Mouse (Mus musculus): ENCODE measurements around the gene Nr1h5. TPM values are rescaled to one million over a fixed set of nuclear protein-coding genes. Genes with fewer than 3 reads are reported as not detected.

Nr1h5 gene
- polyA plus RNA-seq, 1 experiment from 2014 or later = 2.0 TPM

DNA sequence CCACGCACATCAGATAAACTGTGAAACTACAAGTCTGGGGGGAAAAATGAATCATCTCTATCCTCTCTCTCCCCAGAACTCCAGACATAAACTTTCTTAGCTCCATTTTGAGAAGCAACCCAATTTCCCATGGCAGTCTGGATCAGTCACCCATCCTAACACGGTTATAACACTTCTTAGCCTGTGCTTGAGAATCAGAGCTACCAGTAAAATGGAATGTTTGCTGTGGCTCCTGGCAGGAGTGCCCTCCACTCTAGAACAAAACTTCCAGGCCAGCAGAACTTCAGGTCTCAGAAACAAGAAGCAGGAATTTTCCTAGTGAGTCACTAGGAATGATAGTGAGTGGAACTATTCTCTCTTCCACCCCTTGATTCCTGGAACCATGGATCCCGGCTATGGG is 6.6 kb upstream of the Nr1h5 start:
- Histone ChIP-seq H3K9me3 (replicated peaks) (no peaks in the 10 kb centered on the region), H3K4me1 (replicated peaks) (no peaks in the 10 kb centered on the region), H3K36me3 (replicated peaks) (no peaks in the 10 kb centered on the region), H3K9ac (no peak overlapping the region), H3K27me3 (no peaks in the 10 kb centered on the region), H3K4me3 (replicated peaks) (no peak overlapping the region), H3K4me2 (no peak overlapping the region), H3K27ac (replicated peaks) (no peak overlapping the region)
- 56% methylated on average over 3 of the region's 3 CpGs for WGBS (ENCODE audit: insufficient replicate concordance)
- no peak for ATAC-seq (ENCODE audit: insufficient read depth)

GRCm38 (mm10) chr3:102970067-102970466 is 6.1 kb upstream of the Nr1h5 start:
- no peak for ATAC-seq (ENCODE audit: insufficient read depth)
- H3K4me2 ChIP-seq = no peak overlapping the region
- no peaks in the 10 kb centered on the region for H3K27me3 ChIP-seq
- no peak overlapping the region for H3K4me3 ChIP-seq (replicated peaks)
- no peak overlapping the region for H3K27ac ChIP-seq (replicated peaks)
- no peaks in the 10 kb centered on the region for H3K36me3 ChIP-seq (replicated peaks)
- H3K4me1 ChIP-seq (replicated peaks) = no peaks in the 10 kb centered on the region
- H3K9ac ChIP-seq = no peak overlapping the region
- H3K9me3 ChIP-seq (replicated peaks) = no peaks in the 10 kb centered on the region
- 68% methylated on average over 9 of the region's 9 CpGs for WGBS (ENCODE audit: insufficient replicate concordance)

DNA sequence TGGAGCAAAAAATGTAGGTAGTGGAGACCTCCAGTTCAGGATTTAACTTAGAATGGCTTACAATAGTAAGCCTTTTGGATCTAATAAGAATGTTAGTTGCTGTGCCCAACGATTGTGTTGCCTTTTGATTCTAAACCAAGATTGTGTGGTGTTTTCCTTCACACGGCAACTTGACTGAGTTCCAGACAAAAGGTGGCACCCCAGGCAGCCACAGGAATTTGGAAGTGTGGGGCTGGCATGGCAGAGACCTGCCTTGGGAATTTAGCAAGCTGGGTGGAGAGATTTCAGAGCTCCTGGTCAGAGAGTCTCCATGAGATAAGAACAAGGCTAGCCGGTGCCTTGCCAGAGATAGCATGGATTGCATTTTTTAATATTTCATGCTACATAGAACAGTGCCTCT is 8.3 kb downstream of the Nr1h5 start:
- H3K9ac ChIP-seq = no peak overlapping the region
- no peak for ATAC-seq (ENCODE audit: insufficient read depth)

GRCm38 (mm10) chr3:102955143-102955542 is 8.8 kb downstream of the Nr1h5 start:
- Histone ChIP-seq H3K27me3 (no peaks in the 10 kb centered on the region), H3K4me3 (replicated peaks) (no peak overlapping the region), H3K9me3 (replicated peaks) (no peaks in the 10 kb centered on the region), H3K36me3 (replicated peaks) (no peaks in the 10 kb centered on the region), H3K27ac (replicated peaks) (no peak overlapping the region), H3K4me1 (replicated peaks) (no peaks in the 10 kb centered on the region), H3K4me2 (no peak overlapping the region), H3K9ac (no peak overlapping the region)
- no peak for ATAC-seq (ENCODE audit: insufficient read depth)
- 67% methylated on average over 3 of the region's 3 CpGs for WGBS (ENCODE audit: insufficient replicate concordance)

More for the DNA sequence above, 8.3 kb downstream of the Nr1h5 start:
- H3K4me2 ChIP-seq = no peak overlapping the region
- H3K9me3 ChIP-seq (replicated peaks) = no peaks in the 10 kb centered on the region
- no peak overlapping the region for H3K4me3 ChIP-seq (replicated peaks)
- no peaks in the 10 kb centered on the region for H3K4me1 ChIP-seq (replicated peaks)
- no peaks in the 10 kb centered on the region for H3K36me3 ChIP-seq (replicated peaks)
- H3K27me3 ChIP-seq = no peaks in the 10 kb centered on the region
- no peak overlapping the region for H3K27ac ChIP-seq (replicated peaks)
- WGBS (ENCODE audit: insufficient replicate concordance) = 44% methylated on average over 3 of the region's 3 CpGs

DNA sequence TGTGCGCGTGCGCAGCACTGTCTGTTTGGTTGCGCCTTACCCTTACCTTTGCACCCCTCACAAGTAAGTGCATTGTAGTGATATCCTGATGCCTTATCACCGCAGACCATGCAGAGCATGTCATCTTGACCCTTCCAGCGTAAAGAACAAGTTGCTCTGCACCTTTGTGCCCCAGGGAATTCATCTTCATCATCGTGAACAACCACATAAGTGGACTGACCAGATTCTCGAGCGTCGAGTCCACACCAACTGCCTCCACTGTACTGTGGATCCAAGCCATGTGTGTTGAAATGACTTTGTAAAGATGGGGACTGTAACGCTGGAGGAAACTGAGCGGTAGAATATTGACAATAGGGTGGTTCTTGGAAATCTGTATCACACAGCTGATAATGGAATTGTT is 9.5 kb downstream of the Nr1h5 start:
- H3K9ac ChIP-seq = no peak overlapping the region
- H3K4me1 ChIP-seq (replicated peaks) = no peaks in the 10 kb centered on the region
- ATAC-seq (ENCODE audit: insufficient read depth) = no peak
- H3K27ac ChIP-seq (replicated peaks) = no peak overlapping the region
- H3K9me3 ChIP-seq (replicated peaks) = no peaks in the 10 kb centered on the region
- H3K4me2 ChIP-seq = no peak overlapping the region
- WGBS (ENCODE audit: insufficient replicate concordance) = 74% methylated on average over 12 of the region's 12 CpGs
- H3K4me3 ChIP-seq (replicated peaks) = no peak overlapping the region
- no peaks in the 10 kb centered on the region for H3K27me3 ChIP-seq
- no peaks in the 10 kb centered on the region for H3K36me3 ChIP-seq (replicated peaks)

GRCm38 (mm10) chr3:102946861-102947260 is 17.1 kb downstream of the Nr1h5 start:
- ATAC-seq (ENCODE audit: insufficient read depth) = no peak

DNA sequence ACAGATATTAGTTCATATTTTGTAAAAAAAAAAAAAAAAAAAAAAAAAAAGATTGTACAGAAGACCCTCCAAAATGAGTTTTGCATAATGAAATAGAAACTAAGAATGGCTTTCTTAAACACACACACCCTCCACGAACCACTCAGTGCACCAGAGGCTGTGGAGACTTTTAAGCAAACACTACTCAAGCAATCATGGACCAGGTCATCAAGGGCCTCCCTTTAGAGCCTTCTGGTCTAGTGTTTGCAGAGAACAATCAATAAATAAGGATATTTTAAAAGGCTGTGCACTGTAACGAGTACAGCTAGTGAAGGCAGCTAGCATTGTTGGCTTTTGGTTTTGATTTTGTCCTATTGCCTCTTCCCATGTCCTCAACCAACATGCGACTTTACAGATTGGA is 17.6 kb downstream of the Nr1h5 start:
- Histone ChIP-seq H3K27me3 (no peaks in the 10 kb centered on the region), H3K36me3 (replicated peaks) (no peaks in the 10 kb centered on the region), H3K27ac (replicated peaks) (no peak overlapping the region), H3K4me3 (replicated peaks) (no peak overlapping the region), H3K9me3 (replicated peaks) (no peaks in the 10 kb centered on the region), H3K4me1 (replicated peaks) (no peaks in the 10 kb centered on the region), H3K4me2 (no peak overlapping the region), H3K9ac (no peak overlapping the region)
- 52% methylated on average over 3 of the region's 3 CpGs for WGBS (ENCODE audit: insufficient replicate concordance)
- no peak for ATAC-seq (ENCODE audit: insufficient read depth)

More at GRCm38 (mm10) chr3:102946861-102947260, 17.1 kb downstream of the Nr1h5 start:
- H3K9ac ChIP-seq = no peak overlapping the region
- 44% methylated on average over 5 of the region's 5 CpGs for WGBS (ENCODE audit: insufficient replicate concordance)
- no peak overlapping the region for H3K4me2 ChIP-seq
- H3K4me3 ChIP-seq (replicated peaks) = no peak overlapping the region
- no peaks in the 10 kb centered on the region for H3K4me1 ChIP-seq (replicated peaks)
- no peaks in the 10 kb centered on the region for H3K27me3 ChIP-seq
- no peaks in the 10 kb centered on the region for H3K36me3 ChIP-seq (replicated peaks)
- no peaks in the 10 kb centered on the region for H3K9me3 ChIP-seq (replicated peaks)
- no peak overlapping the region for H3K27ac ChIP-seq (replicated peaks)

DNA sequence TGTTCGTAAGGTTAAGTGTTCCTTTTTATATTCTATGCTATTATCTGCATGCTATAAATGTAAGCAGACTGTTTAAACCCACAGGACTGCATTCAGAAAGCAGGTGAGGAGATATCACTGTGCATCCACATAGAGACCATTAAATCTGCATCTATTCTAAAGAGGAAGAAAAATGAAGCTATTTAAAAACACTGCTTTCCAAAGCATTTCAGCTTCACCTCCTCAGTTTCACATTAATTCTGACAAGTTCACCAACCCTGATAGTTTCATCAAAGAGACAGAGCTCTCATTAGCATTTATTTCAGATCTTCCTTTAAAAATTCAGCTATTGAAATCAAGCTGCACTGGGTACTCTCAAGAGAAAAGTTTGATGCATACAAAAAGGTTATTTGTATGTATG is 25.8 kb downstream of the Nr1h5 start:
- Histone ChIP-seq H3K36me3 (replicated peaks) (no peaks in the 10 kb centered on the region), H3K9ac (no peak overlapping the region), H3K9me3 (replicated peaks) (0 out of 2 replicates have a peak, but pooled peaks cover 4% of the 10 kb centered on the region), H3K4me1 (replicated peaks) (no peaks in the 10 kb centered on the region), H3K27ac (replicated peaks) (no peak overlapping the region), H3K27me3 (no peaks in the 10 kb centered on the region), H3K4me2 (no peak overlapping the region), H3K4me3 (replicated peaks) (no peak overlapping the region)
- no peak for ATAC-seq (ENCODE audit: insufficient read depth)
- 65% methylated on average over 1 of the region's 1 CpGs for whole genome bisulfite sequencing (ENCODE audit: insufficient replicate concordance)

DNA sequence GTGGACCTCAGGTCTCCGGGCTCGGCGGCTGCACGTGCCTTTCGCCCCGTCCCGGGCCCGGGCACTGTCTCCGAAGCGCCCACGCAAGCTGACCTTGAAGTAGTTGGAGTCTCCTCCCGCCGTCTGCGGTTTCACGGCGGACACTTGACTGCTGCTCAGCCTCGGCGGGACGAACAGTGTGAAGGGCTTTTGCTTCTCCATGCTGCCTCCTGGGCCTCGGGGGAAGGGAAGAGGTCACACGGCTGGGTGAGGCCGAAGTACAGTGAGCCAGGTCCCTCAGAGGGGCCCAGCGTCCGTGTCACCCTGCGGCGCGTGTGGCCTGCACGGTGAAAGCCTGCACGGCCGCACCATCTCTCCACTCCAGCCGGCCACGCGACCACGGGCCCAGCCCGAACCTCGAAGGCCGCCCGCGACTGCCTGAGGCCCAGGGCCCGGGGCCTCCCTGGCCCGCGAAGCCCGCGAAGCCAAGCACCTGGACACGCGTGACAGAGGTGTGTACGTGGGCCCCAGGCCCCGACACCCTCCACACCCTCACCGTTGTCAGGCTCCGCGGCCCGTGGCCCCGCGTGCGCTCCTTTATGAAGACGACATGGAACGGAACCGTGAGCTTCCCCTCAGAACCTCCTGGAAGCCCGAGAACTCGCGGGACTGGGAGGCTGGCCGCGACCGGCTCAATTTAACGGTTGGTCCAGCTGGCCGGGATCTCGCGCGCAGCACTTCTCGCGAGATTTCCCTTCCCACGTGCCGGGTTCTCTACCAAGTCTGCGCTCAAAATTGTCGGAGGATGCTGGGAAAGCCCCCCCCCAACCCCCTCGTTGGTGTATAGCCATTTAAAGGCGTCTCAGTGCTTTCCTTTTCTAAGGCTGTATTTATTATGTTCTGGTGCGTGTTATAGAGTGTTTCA is 28.2 kb downstream of the Nr1h5 start, which contains the start of gene Sycp1:
Gene Sycp1 (minus strand): TSS at position 650 of the 904 bp plus-strand sequence.
- Histone ChIP-seq H3K4me1 (replicated peaks) (no peaks in the 10 kb centered on the region), H3K36me3 (replicated peaks) (no peaks in the 10 kb centered on the region), H3K9me3 (replicated peaks) (0 out of 2 replicates have a peak, but pooled peaks cover 4% of the 10 kb centered on the region), H3K4me3 (replicated peaks) (no peak within 1 kb of the TSS), H3K27me3 (no peaks in the 10 kb centered on the region), H3K4me2 (no peak within 1 kb of the TSS), H3K27ac (replicated peaks) (no peak within 1 kb of the TSS), H3K9ac (no peak within 1 kb of the TSS)
- WGBS (ENCODE audit: insufficient replicate concordance) = 86% methylated on average over 78 of the region's 78 CpGs
- ATAC-seq (ENCODE audit: insufficient read depth) = no peak

GRCm38 (mm10) chr3:102899136-102899535 is 64.8 kb downstream of the Nr1h5 start:
- no peak for ATAC-seq (ENCODE audit: insufficient read depth)
- no peak overlapping the region for H3K27ac ChIP-seq (replicated peaks)
- no peaks in the 10 kb centered on the region for H3K27me3 ChIP-seq
- no peak overlapping the region for H3K4me3 ChIP-seq (replicated peaks)
- H3K4me2 ChIP-seq = no peak overlapping the region
- H3K36me3 ChIP-seq (replicated peaks) = no peaks in the 10 kb centered on the region
- no peak overlapping the region for H3K9ac ChIP-seq
- no peaks in the 10 kb centered on the region for H3K9me3 ChIP-seq (replicated peaks)
- WGBS (ENCODE audit: insufficient replicate concordance) = 57% methylated on average over 1 of the region's 1 CpGs
- H3K4me1 ChIP-seq (replicated peaks) = no peaks in the 10 kb centered on the region

Data from liver, embryonic 15.5 days (tissue).